8 mouse cellular contexts compared by ENCODE assay signal in the genomic region with DNA sequence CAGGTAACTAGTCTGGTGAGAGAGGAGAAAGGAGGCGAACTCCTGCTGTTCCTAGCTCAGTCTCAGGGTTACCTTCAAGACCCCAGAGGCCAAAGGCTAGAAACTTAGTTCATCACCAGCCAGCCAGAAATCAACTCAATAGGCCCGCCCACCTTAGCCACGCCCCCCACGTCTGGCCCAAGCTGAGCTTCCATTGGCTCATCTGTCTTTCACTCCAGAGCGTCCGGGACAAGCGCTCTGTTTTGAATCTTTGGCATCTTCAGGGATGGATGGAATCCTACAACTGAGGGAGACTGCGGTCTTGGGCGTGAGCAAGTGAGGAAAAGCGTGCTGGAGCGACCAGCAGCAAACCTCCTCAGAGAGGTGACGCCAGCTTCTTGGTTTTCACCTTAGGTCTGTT.
A peak's percentile ranks its signal among the peaks of the same experiment; 100 is the strongest.
DNase-seq lines count a peak whose midpoint lies in the region; ATAC-seq and TF ChIP-seq lines count a peak whose summit lies in the region.

No protein-coding gene starts in this region.

- H3K9me3 ChIP-seq in heart, embryonic 15.5 days (replicated peaks) = no peaks in the 10 kb centered on the region
- H3K9me3 ChIP-seq in forebrain, embryonic 10.5 days = peaks cover 9% of the 10 kb centered on the region; the same call in 1 of the 2 replicates
- H3K9me3 ChIP-seq in limb, embryonic 14.5 days (ENCODE audit: control insufficient read depth, low read length) = peaks cover 6% of the 10 kb centered on the region; the same call in 1 of the 2 replicates
- H3K9me3 ChIP-seq in neural tube, embryonic 14.5 days (ENCODE audit: control insufficient read depth, low read length) = no peaks in the 10 kb centered on the region

- intact Hi-C loops in heart, adult 2 months (cut with DNase I) = no loop called here

- no peaks in the 10 kb centered on the region for H3K27me3 ChIP-seq in heart, embryonic 15.5 days
- H3K27me3 ChIP-seq in heart, adult 2 months (ENCODE audit: control insufficient read depth, insufficient read depth, low read length) = no peaks in the 10 kb centered on the region
- no peaks in the 10 kb centered on the region for H3K27me3 ChIP-seq in forebrain, embryonic 10.5 days (ENCODE audit: poor library complexity, severe bottlenecking)
- H3K27me3 ChIP-seq in limb, embryonic 14.5 days (ENCODE audit: control insufficient read depth, insufficient read depth, low read length) = no peaks in the 10 kb centered on the region
- H3K27me3 ChIP-seq in neural tube, embryonic 14.5 days (ENCODE audit: control insufficient read depth, insufficient read depth, low read length) = no peaks in the 10 kb centered on the region
- no peaks in the 10 kb centered on the region for H3K27me3 ChIP-seq in cerebellum, adult 2 months (ENCODE audit: control insufficient read depth, insufficient read depth, low read length)

- H3K36me3 ChIP-seq in heart, embryonic 15.5 days = no peaks in the 10 kb centered on the region
- H3K36me3 ChIP-seq in heart, adult 2 months (ENCODE audit: control insufficient read depth, insufficient read depth, low read length) = no peaks in the 10 kb centered on the region
- no peaks in the 10 kb centered on the region for H3K36me3 ChIP-seq in forebrain, embryonic 10.5 days (replicated peaks)
- no peaks in the 10 kb centered on the region for H3K36me3 ChIP-seq in limb, embryonic 14.5 days (ENCODE audit: control insufficient read depth, insufficient read depth, low read length)
- H3K36me3 ChIP-seq in neural tube, embryonic 14.5 days (ENCODE audit: control insufficient read depth, insufficient read depth, low read length) = no peaks in the 10 kb centered on the region

- peak overlapping the region; percentile 28 for H3K4me3 ChIP-seq in heart, embryonic 15.5 days
- no peak overlapping the region for H3K4me3 ChIP-seq in heart, adult 2 months
- H3K4me3 ChIP-seq in forebrain, embryonic 10.5 days = peak overlapping the region; percentile 52
- peak overlapping the region; percentile 22 for H3K4me3 ChIP-seq in limb, embryonic 14.5 days (replicated peaks; ENCODE audit: low read length)
- no peak overlapping the region for H3K4me3 ChIP-seq in neural tube, embryonic 14.5 days (ENCODE audit: low read depth, low read length)
- H3K4me3 ChIP-seq in cerebellum, adult 2 months (replicated peaks; ENCODE audit: insufficient read depth, low read depth, low read length) = no peak overlapping the region

- H3K79me2 ChIP-seq in heart, adult 2 months (replicated peaks; ENCODE audit: control insufficient read depth, insufficient read depth, low read length) = no peaks in the 10 kb centered on the region

- TF ChIP-seq CTCF in heart, adult 2 months (IDR thresholded peaks at IDR 0.05) = no peak
- no peak for TF ChIP-seq CTCF in cerebellum, adult 2 months (IDR thresholded peaks at IDR 0.05; ENCODE audit: borderline replicate concordance, insufficient read depth, low read depth, low read length)

- no peak for TF ChIP-seq EP300 in heart, adult 2 months (IDR thresholded peaks at IDR 0.05; ENCODE audit: insufficient read depth, low read depth, low read length)

- DNase-seq in heart, adult 2 months = no peak
- peak; percentile 61 for DNase-seq in forebrain, embryonic 10.5 days (ENCODE audit: extremely low spot score, low spot score)
- DNase-seq in limb, embryonic 14.5 days (ENCODE audit: low spot score) = no peak
- DNase-seq in cerebellum, adult 2 months = no peak
- DNase-seq in adrenal gland, adult 8-10 months = no peak
- no peak for DNase-seq in left cerebral cortex, adult 8-10 months (ENCODE audit: low spot score in 2 of 2)

- H3K4me1 ChIP-seq in heart, embryonic 15.5 days (replicated peaks) = peaks cover 3% of the 10 kb centered on the region; the same call in 1 of the 2 replicates
- no peaks in the 10 kb centered on the region for H3K4me1 ChIP-seq in heart, adult 2 months (ENCODE audit: control insufficient read depth, insufficient read depth, low read length)
- peaks cover 9% of the 10 kb centered on the region for H3K4me1 ChIP-seq in forebrain, embryonic 10.5 days
- no peaks in the 10 kb centered on the region for H3K4me1 ChIP-seq in limb, embryonic 14.5 days (ENCODE audit: control insufficient read depth, insufficient read depth, low read length)
- H3K4me1 ChIP-seq in neural tube, embryonic 14.5 days (ENCODE audit: control insufficient read depth, insufficient read depth, low read length) = no peaks in the 10 kb centered on the region
- H3K4me1 ChIP-seq in cerebellum, adult 2 months (ENCODE audit: control insufficient read depth, insufficient read depth, low read length) = no peaks in the 10 kb centered on the region

- H3K9ac ChIP-seq in heart, embryonic 15.5 days = no peak overlapping the region
- H3K9ac ChIP-seq in heart, adult 2 months (ENCODE audit: low read depth, low read length) = no peak overlapping the region
- H3K9ac ChIP-seq in limb, embryonic 14.5 days (ENCODE audit: low read depth, low read length, severe bottlenecking) = peak overlapping the region; percentile 40; the same call in 1 of the 2 replicates
- no peak overlapping the region for H3K9ac ChIP-seq in neural tube, embryonic 14.5 days (replicated peaks; ENCODE audit: low read depth, low read length)

- WGBS in heart, embryonic 15.5 days = 15% methylated on average over 12 of the region's 12 CpGs
- 16% methylated on average over 12 of the region's 12 CpGs for WGBS in heart, adult 2 months
- WGBS in forebrain, embryonic 10.5 days = 13% methylated on average over 12 of the region's 12 CpGs
- 15% methylated on average over 12 of the region's 12 CpGs for WGBS in limb, embryonic 14.5 days
- WGBS in neural tube, embryonic 14.5 days = 14% methylated on average over 12 of the region's 12 CpGs
- WGBS in cerebellum, adult 2 months = 24% methylated on average over 12 of the region's 12 CpGs

- H3K4me2 ChIP-seq in heart, embryonic 15.5 days = peak overlapping the region; percentile 52
- peak overlapping the region; percentile 46 for H3K4me2 ChIP-seq in limb, embryonic 14.5 days (replicated peaks; ENCODE audit: low read depth, low read length, severe bottlenecking)
- peak overlapping the region; percentile 20; the same call in 1 of the 2 replicates for H3K4me2 ChIP-seq in neural tube, embryonic 14.5 days (ENCODE audit: low read depth, low read length)

- H3K27ac ChIP-seq in heart, embryonic 15.5 days = no peak overlapping the region
- no peak overlapping the region for H3K27ac ChIP-seq in heart, adult 2 months
- H3K27ac ChIP-seq in forebrain, embryonic 10.5 days = peak overlapping the region; percentile 22; the same call in 1 of the 2 replicates
- no peak overlapping the region for H3K27ac ChIP-seq in limb, embryonic 14.5 days (replicated peaks; ENCODE audit: low read depth, low read length)
- no peak overlapping the region for H3K27ac ChIP-seq in neural tube, embryonic 14.5 days (ENCODE audit: low read depth, low read length)
- no peak overlapping the region for H3K27ac ChIP-seq in cerebellum, adult 2 months (ENCODE audit: insufficient read depth, low read length)

- ATAC-seq in heart, embryonic 15.5 days (replicated peaks; ENCODE audit: insufficient number of reproducible peaks, insufficient read depth, low FRiP score, low read depth) = no peak
- ATAC-seq in limb, embryonic 14.5 days (ENCODE audit: low FRiP score, low read depth) = no peak
- ATAC-seq in neural tube, embryonic 14.5 days (ENCODE audit: low read depth) = no peak

- TF ChIP-seq POLR2A in heart, adult 2 months (IDR thresholded peaks at IDR 0.05; ENCODE audit: insufficient read depth, low read depth, low read length) = no peak
- TF ChIP-seq POLR2A in limb, embryonic 14.5 days (IDR thresholded peaks at IDR 0.05; ENCODE audit: borderline replicate concordance, extremely low read depth, insufficient read depth, insufficient read length) = no peak
- TF ChIP-seq POLR2A in cerebellum, adult 2 months (IDR thresholded peaks at IDR 0.05; ENCODE audit: borderline replicate concordance, insufficient read depth, low read length) = no peak

Comparison
In these comparisons a context has a peak if more than half of its experiments do, and no peak if none do; other contexts are left out.
1. H3K4me3 ChIP-seq: peak in heart, embryonic 15.5 days (single experiment), forebrain, embryonic 10.5 days (single experiment) and limb, embryonic 14.5 days (single experiment); none in heart, adult 2 months (single experiment), neural tube, embryonic 14.5 days (single experiment) and cerebellum, adult 2 months (single experiment).
2. Peak in every context shown above with its lines, with median percentiles within 50 percentile points of each other: H3K4me2 ChIP-seq.